Mouse (Mus musculus) thymus, postnatal 0 days (tissue): Measurements from ENCODE around the gene Chpf. TPM values are rescaled to one million over a fixed set of nuclear protein-coding genes. Genes with fewer than 3 reads are reported as not detected.

Experiments used
- DNase-seq: peaks from one replicate; pipeline ENCODE4 v3.0.0-alpha.2; 2015; ENCODE audit warnings: low spot score
- polyA plus RNA-seq: library from polyadenylated mRNA; unstranded; fragments of >200 nt; fragmentation: Nextera tagmentation; extraction: Ambion mirVana; gene quantifications from 2 replicates; pipeline ENCODE4 v1.2.1, GENCODE M21; 2015

The Chpf gene
- polyA plus RNA-seq, 1 experiment from 2014 or later = 11.4 TPM

DNA sequence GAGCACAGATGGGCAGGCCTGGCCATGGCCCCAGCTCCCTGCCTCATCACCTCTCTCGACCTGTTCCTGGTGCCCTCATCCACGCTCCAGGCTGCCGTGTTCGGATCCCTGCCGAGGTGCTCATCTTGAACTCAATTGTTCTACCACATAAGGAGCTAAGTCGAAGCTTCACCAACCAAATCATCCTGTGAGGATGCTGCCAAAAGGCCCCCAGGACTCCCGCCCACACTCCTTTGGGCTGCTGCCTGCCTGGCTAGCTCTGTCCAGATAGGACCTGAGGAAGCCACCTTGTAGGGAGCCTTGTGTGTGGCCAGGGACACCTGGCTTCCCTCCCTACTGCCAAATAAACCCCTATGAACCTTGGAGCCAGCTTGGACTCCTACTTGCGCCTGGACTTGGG lies 36.3 kb downstream of the Chpf start:
- no peak for DNase-seq

DNA sequence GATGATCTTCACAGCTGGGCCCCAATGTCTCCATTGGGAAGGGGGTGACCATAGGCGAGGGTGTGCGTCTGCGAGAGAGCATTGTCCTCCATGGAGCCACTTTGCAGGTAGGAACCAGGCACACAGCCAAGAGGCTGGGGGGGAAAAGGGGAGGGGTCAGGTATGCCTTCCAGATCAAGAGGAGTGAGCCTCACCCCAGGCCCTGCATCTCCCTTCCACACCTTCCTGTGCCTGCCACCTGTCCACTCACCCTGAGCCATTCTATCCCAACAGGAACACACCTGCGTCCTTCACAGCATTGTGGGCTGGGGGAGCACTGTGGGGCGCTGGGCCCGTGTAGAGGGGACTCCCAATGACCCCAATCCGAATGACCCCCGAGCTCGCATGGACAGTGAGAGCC lies 36.9 kb downstream of the Chpf start:
- no peak for DNase-seq

DNA sequence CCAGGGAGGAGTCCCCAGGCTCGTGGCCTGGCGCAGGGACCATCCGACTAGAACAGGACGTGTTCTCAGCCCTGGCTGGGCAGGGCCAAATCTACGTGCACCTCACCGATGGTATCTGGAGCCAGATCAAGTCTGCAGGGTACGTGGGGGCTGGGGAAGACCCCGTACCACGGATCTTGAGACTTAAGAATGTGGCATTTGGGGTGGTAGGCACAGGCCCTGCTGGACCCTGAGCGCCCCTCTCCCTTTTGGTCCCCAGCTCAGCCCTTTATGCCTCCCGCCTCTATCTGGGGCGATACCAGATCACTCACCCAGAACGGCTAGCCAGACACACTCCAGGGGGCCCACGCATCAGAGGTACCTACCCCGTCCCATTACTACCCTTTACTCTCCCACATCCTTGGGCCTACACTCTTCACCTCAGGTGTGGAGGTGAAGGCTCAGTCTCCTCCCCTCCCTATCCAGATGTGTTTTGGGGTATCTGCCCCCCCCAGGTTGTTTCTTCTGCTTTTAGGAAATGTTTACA lies 37.6 kb downstream of the Chpf start:
- DNase-seq = no peak

DNA sequence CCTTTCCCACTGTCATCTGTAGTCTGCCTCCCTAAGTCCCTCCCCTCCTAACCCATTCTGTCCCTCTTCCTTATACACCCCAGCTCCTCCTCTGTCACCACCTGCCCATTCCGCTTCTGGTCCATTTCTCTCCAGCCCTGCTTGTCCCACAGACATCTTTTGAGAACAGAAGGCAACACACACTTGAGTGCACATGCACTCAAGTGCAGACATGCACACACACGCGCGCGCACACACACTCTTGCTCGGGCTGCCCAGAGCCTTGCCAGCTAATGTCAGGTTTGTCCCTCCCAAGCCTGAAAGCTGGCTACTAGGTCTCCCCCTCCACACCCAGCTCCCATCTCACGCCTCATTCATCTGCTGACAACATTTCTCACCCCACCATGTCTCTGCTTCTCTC lies 38.4 kb downstream of the Chpf start:
- no peak for DNase-seq

DNA sequence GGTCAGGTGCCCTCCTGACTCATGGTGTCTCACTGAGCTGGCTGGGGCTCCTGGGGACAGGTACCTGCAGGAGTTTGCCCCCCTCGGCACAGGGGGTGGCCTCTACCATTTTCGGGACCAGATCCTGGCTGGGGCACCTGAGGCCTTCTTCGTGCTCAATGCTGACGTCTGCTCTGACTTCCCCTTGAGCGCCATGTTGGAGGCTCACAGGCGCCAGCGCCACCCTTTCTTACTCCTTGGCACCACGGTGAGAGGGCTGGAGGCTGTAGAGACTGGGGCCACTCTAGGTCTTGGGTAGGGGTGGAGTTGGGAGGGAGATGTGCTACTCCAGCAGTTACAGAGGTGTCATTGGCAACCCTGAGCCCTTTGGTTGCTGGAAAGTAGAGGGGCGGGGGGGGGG lies 40.3 kb downstream of the Chpf start:
- no peak for DNase-seq

DNA sequence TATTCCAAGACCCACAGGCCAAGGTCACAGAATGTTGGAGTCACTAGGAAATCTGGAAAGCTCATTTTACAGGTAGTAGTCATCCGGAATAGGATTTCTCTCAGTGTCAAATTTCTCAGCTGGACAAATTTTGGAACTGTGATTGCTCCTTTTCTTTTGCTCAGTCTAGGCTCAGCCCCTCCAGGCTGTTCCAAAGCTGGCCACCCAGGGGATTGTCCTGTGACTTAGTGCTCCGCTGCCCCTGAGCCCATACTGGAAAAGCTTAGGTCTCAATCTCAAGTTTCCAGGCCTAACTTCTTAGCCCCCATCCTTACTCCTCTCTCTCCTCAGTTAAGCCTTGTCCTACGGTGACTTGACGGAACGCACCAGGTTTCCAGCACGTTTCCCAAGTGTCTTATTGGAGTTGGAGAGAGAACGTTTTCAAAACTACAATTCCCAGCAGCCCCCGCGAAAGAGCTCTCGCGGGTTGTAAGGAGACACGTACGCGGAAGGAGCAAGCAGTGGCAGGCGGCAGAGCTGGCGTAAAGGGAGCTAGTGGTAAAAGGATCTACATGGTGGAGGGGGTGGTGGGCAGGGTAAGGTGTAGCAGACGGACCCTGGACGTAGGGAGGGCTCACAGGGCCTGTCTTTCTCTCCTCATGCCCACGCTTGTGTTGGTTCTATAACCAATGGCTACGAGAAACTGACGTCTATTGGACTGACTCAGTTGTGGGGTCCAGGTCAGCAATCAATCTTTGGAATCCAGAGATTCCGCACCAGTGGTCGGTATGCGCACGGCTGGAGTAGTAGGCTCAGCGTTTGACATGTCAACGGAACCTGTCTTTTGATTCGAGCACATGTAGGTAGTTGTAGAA lies 43.4 kb downstream of the Chpf start, which contains the start of gene Gmppa:
TSS of gene Gmppa (plus strand) at position 456 of the 854 bp plus-strand sequence.
- DNase-seq = peak; percentile 72

DNA sequence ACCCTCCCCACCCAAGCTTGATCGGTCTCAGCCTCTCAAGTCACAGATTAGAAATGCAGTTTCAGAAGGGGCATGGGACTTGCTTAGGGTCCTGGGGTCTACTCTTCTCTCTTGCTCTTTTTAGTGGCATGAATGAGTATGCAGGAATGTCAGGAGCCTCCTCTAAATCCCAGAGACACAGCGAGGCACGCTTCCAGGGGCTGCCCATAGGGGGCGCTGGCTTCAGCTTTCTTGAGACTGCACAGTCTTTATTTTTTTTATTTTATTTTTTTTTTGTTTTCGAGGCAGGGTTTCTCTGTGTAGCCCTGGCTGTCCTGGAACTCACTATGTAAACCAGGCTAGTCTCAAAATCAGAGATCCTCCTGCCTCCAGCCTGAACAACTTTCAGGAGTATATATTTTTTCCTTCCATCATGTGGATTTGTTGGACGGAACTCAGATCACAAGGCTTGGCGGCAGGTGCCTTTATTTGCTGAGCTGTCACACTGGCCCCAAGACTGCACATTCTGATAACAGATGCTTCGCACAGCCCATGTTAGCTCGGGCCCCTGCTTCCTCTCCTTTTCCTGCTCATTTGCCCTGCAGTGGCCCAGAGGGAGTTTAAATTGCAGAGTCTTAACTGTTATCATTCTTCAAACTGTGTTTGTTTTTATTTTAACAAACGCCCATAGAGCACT lies 53.2 kb downstream of the Chpf start:
- DNase-seq = peak; percentile 40

Other genes starting within 250 kb of the Chpf start
- gene A630095N17Rik, start 247.2 kb downstream of the Chpf start, polyA plus RNA-seq = 0.78 and 0.96 TPM in 2 replicates
- 14.2 and 14.7 TPM in 2 replicates for gene Dnajb2, start 242.9 kb downstream of the Chpf start, polyA plus RNA-seq
- gene Ptprn, start 214.8 kb downstream of the Chpf start, polyA plus RNA-seq = 0.98 and 1.1 TPM in 2 replicates
- 1.5 and 1.7 TPM in 2 replicates for gene Resp18, start 200.9 kb downstream of the Chpf start, polyA plus RNA-seq
- gene Dnpep, start 161.3 kb downstream of the Chpf start, polyA plus RNA-seq = 84.3 and 87.0 TPM in 2 replicates
- 6.0 and 7.4 TPM in 2 replicates for gene Des, start 119.0 kb downstream of the Chpf start, polyA plus RNA-seq
- gene Speg, start 104.0 kb downstream of the Chpf start, polyA plus RNA-seq = 1.6 and 1.8 TPM in 2 replicates
- gene Gmppa, start 43.4 kb downstream of the Chpf start, polyA plus RNA-seq = 51.4 and 58.5 TPM in 2 replicates
- not detected in 2 replicates for gene Asic4, start 28.9 kb downstream of the Chpf start, polyA plus RNA-seq
- 0.30 and 0.39 TPM in 2 replicates for gene Tmem198, start 225 bp upstream of the Chpf start, polyA plus RNA-seq
- 9.9 and 10.2 TPM in 2 replicates for gene Obsl1, start 27.1 kb upstream of the Chpf start, polyA plus RNA-seq
- gene Inha, start 27.8 kb upstream of the Chpf start, polyA plus RNA-seq = 1.7 TPM in 2 replicates
- 13.1 and 14.4 TPM in 2 replicates for gene Stk11ip, start 42.2 kb upstream of the Chpf start, polyA plus RNA-seq
- 1.2 and 1.6 TPM in 2 replicates for gene Slc4a3, start 67.0 kb upstream of the Chpf start, polyA plus RNA-seq